Mouse (Mus musculus) intestine, embryonic 15.5 days (tissue): ENCODE results near the gene Cysrt1. TPM values are rescaled to one million over a fixed set of nuclear protein-coding genes. Genes with fewer than 3 reads are reported as not detected.
A peak's percentile ranks its signal among the peaks of the same experiment; 100 is the strongest.

ENCODE experiments used
- ATAC-seq: fragments of 200-750 bp; cut with Nextera tagmentation; 2 replicates; pipeline ENCODE4 v1.8.0; 2017; ENCODE audit warnings: moderate TSS enrichment, moderate library complexity
- H3K27ac ChIP-seq: fragments of 300-500 bp; sonication (generic); 2 replicates; pipeline ENCODE4 v1.5.1; 2015; ENCODE audit warnings: mild to moderate bottlenecking, inconsistent platforms
- H3K27me3 ChIP-seq: fragments of 300-500 bp; sonication (generic); replicated peaks from 2 replicates; pipeline ENCODE4 v1.6.1; 2015; ENCODE audit warnings: inconsistent platforms
- H3K36me3 ChIP-seq: fragments of 300-500 bp; sonication (generic); 2 replicates; pipeline ENCODE4 v1.6.1; 2015; ENCODE audit warnings: inconsistent platforms
- H3K4me1 ChIP-seq: fragments of 300-500 bp; sonication (generic); replicated peaks from 2 replicates; pipeline ENCODE4 v1.6.1; 2015; ENCODE audit warnings: inconsistent platforms
- H3K4me2 ChIP-seq: fragments of 300-500 bp; sonication (generic); replicated peaks from 2 replicates; pipeline ENCODE4 v1.6.1; 2015; ENCODE audit warnings: mild to moderate bottlenecking, inconsistent platforms
- H3K4me3 ChIP-seq: fragments of 300-500 bp; sonication (generic); replicated peaks from 2 replicates; pipeline ENCODE4 v1.5.1; 2015; ENCODE audit warnings: inconsistent platforms
- H3K9ac ChIP-seq: fragments of 300-500 bp; sonication (generic); 2 replicates; pipeline ENCODE4 v1.6.1; 2015; ENCODE audit warnings: inconsistent platforms
- H3K9me3 ChIP-seq: fragments of 300-500 bp; sonication (generic); 2 replicates; pipeline ENCODE4 v1.6.1; 2016; ENCODE audit warnings: inconsistent platforms
- WGBS: fragments of 180-500 bp; shearing (Covaris S2); methylation state at CpG from one replicate; pipeline ENCODE4 v1.1.7; 2015; 5-methylcytosine and 5-hydroxymethylcytosine counted together
- polyA plus RNA-seq: library from polyadenylated mRNA; unstranded; fragments of >200 nt; fragmentation: Nextera tagmentation; extraction: Ambion mirVana; gene quantifications from 2 replicates; pipeline ENCODE4 v1.2.1, GENCODE M21; 2015

Gene Cysrt1
- polyA plus RNA-seq, 1 experiment from 2014 or later = 1.4 TPM

GRCm38 (mm10) chr2:25195211-25196156 lies 46.8 kb downstream of the Cysrt1 start:
- Histone ChIP-seq H3K27ac (peak overlapping the region; percentile 87), H3K36me3 (peaks cover 9% of the 10 kb centered on the region), H3K4me3 (peak overlapping the region; percentile 40), H3K9me3 (no peaks in the 10 kb centered on the region), H3K4me1 (peaks cover 30% of the 10 kb centered on the region), H3K27me3 (0 out of 2 replicates have a peak, but pooled peaks cover 4% of the 10 kb centered on the region), H3K9ac (peak overlapping the region; percentile 51), H3K4me2 (peak overlapping the region; percentile 65)
- ATAC-seq = peak; percentile 59
- WGBS = 18% methylated on average over 55 of the region's 55 CpGs

GRCm38 (mm10) chr2:25194486-25195171 lies 47.6 kb downstream of the Cysrt1 start:
- H3K4me2 ChIP-seq = peak overlapping the region; percentile 65
- H3K27me3 ChIP-seq = 0 out of 2 replicates have a peak, but pooled peaks cover 4% of the 10 kb centered on the region
- WGBS = 81% methylated on average over 17 of the region's 17 CpGs
- H3K9ac ChIP-seq = peak overlapping the region; percentile 51; the same call in 1 of the 2 replicates
- peak overlapping the region; percentile 40; the same call in 1 of the 2 replicates for H3K4me3 ChIP-seq
- peaks cover under 1% of the 10 kb centered on the region; the same call in 1 of the 2 replicates for H3K36me3 ChIP-seq
- no peak for ATAC-seq
- peak overlapping the region; percentile 87; the same call in 1 of the 2 replicates for H3K27ac ChIP-seq
- H3K9me3 ChIP-seq = no peaks in the 10 kb centered on the region
- peaks cover 30% of the 10 kb centered on the region for H3K4me1 ChIP-seq

GRCm38 (mm10) chr2:25194006-25194405 lies 48.2 kb downstream of the Cysrt1 start:
- Histone ChIP-seq H3K27me3 (0 out of 2 replicates have a peak, but pooled peaks cover 4% of the 10 kb centered on the region), H3K27ac (peak overlapping the region; percentile 87; the same call in 1 of the 2 replicates), H3K4me3 (no peak overlapping the region), H3K4me1 (peaks cover 30% of the 10 kb centered on the region), H3K4me2 (peak overlapping the region; percentile 65), H3K9me3 (no peaks in the 10 kb centered on the region), H3K9ac (no peak overlapping the region), H3K36me3 (no peaks in the 10 kb centered on the region)
- no peak for ATAC-seq
- 68% methylated on average over 5 of the region's 5 CpGs for WGBS

- Histone ChIP-seq H3K27me3 (0 out of 2 replicates have a peak, but pooled peaks cover 4% of the 10 kb centered on the region), H3K27ac (peak overlapping the region; percentile 87; the same call in 1 of the 2 replicates), H3K9ac (no peak overlapping the region), H3K4me2 (peak overlapping the region; percentile 65), H3K36me3 (no peaks in the 10 kb centered on the region), H3K4me1 (peaks cover 30% of the 10 kb centered on the region), H3K9me3 (no peaks in the 10 kb centered on the region), H3K4me3 (no peak overlapping the region; the same call in 1 of the 2 replicates)
- WGBS = 0% methylated on average over 6 of the region's 6 CpGs
- ATAC-seq = peak; percentile 80
Observed at GRCm38 (mm10) chr2:25193330-25193770, 48.9 kb downstream of the Cysrt1 start.

Other genes with a start within 250 kb of the Cysrt1 start
- 48.8 and 50.6 TPM in 2 replicates for gene Nsmf, start 188.1 kb downstream of the Cysrt1 start, polyA plus RNA-seq
- gene Entpd8, start 162.1 kb downstream of the Cysrt1 start, polyA plus RNA-seq = 8.9 and 11.7 TPM in 2 replicates
- 5.6 and 10.0 TPM in 2 replicates for gene Noxa1, start 147.3 kb downstream of the Cysrt1 start, polyA plus RNA-seq
- 14.3 and 19.3 TPM in 2 replicates for gene Nrarp, start 61.7 kb downstream of the Cysrt1 start, polyA plus RNA-seq
- 16.4 and 18.5 TPM in 2 replicates for gene Tor4a, start 45.6 kb downstream of the Cysrt1 start, polyA plus RNA-seq
- 94.8 and 106 TPM in 2 replicates for gene Nelfb, start 31.0 kb downstream of the Cysrt1 start, polyA plus RNA-seq
- not detected in 2 replicates for gene Stpg3, start 27.8 kb downstream of the Cysrt1 start, polyA plus RNA-seq
- not detected in 2 replicates for gene Fam166a, start 23.7 kb downstream of the Cysrt1 start, polyA plus RNA-seq
- 600 and 657 TPM in 2 replicates for gene Tubb4b, start 17.8 kb downstream of the Cysrt1 start, polyA plus RNA-seq
- 5.0 and 5.6 TPM in 2 replicates for gene Slc34a3, start 8.1 kb downstream of the Cysrt1 start, polyA plus RNA-seq
- 0.14 and 0.29 TPM in 2 replicates for gene Rnf224, start 5.7 kb downstream of the Cysrt1 start, polyA plus RNA-seq
- gene Rnf208, start 197 bp downstream of the Cysrt1 start, polyA plus RNA-seq = 19.0 and 24.8 TPM in 2 replicates
- gene AL732309.1, start 4.4 kb upstream of the Cysrt1 start, polyA plus RNA-seq = 4.3 and 5.5 TPM in 2 replicates
- 22.8 and 23.2 TPM in 2 replicates for gene Tmem203, start 13.0 kb upstream of the Cysrt1 start, polyA plus RNA-seq
- gene Tprn, start 20.2 kb upstream of the Cysrt1 start, polyA plus RNA-seq = 20.7 and 23.6 TPM in 2 replicates
- 200 and 212 TPM in 2 replicates for gene Ssna1, start 30.0 kb upstream of the Cysrt1 start, polyA plus RNA-seq
- 95.8 and 103 TPM in 2 replicates for gene Anapc2, start 30.0 kb upstream of the Cysrt1 start, polyA plus RNA-seq
- not detected in 2 replicates for gene Tmem210, start 45.7 kb upstream of the Cysrt1 start, polyA plus RNA-seq
- 0.43 and 1.8 TPM in 2 replicates for gene Lrrc26, start 47.5 kb upstream of the Cysrt1 start, polyA plus RNA-seq
- 1.4 TPM in 2 replicates for gene Grin1, start 76.7 kb upstream of the Cysrt1 start, polyA plus RNA-seq
- 40.2 and 40.8 TPM in 2 replicates for gene Man1b1, start 89.9 kb upstream of the Cysrt1 start, polyA plus RNA-seq
- 46.0 and 48.6 TPM in 2 replicates for gene Dpp7, start 113.9 kb upstream of the Cysrt1 start, polyA plus RNA-seq
- gene Uap1l1, start 123.2 kb upstream of the Cysrt1 start, polyA plus RNA-seq = 105 and 122 TPM in 2 replicates
- 46.8 and 48.8 TPM in 2 replicates for gene Sapcd2, start 129.9 kb upstream of the Cysrt1 start, polyA plus RNA-seq
- 12.1 and 15.6 TPM in 2 replicates for gene Entpd2, start 153.4 kb upstream of the Cysrt1 start, polyA plus RNA-seq
- gene Npdc1, start 156.9 kb upstream of the Cysrt1 start, polyA plus RNA-seq = 40.9 and 48.2 TPM in 2 replicates
- 0.18 TPM in 1 of 2 replicates, not detected in the other for gene Fut7, start 180.8 kb upstream of the Cysrt1 start, polyA plus RNA-seq
- 2.8 and 3.7 TPM in 2 replicates for gene Abca2, start 186.3 kb upstream of the Cysrt1 start, polyA plus RNA-seq
- gene Clic3, start 214.4 kb upstream of the Cysrt1 start, polyA plus RNA-seq = 2.2 and 3.0 TPM in 2 replicates
- 28.0 and 33.2 TPM in 2 replicates for gene Paxx, start 218.6 kb upstream of the Cysrt1 start, polyA plus RNA-seq
- gene Ptgds, start 227.6 kb upstream of the Cysrt1 start, polyA plus RNA-seq = 4.6 and 5.8 TPM in 2 replicates